Mouse (Mus musculus): ENCODE results near the gene B3gnt3.
"Not testable (repeated sequence)": the region's sequence is repeated elsewhere in the genome, so short reads cannot be mapped to it uniquely, and the experiment has no call there.

The B3gnt3 gene

GRCm38 (mm10) chr8:71701414-71702086 is at the start of gene B3gnt3:
Gene B3gnt3, minus strand, starts transcription at chr8:71701789.
- no peak for DNase-seq (ENCODE audit: low read depth, low spot score)

GRCm38 (mm10) chr8:71749321-71750075 is 47.9 kb upstream of the B3gnt3 start:
- DNase-seq (ENCODE audit: low read depth, low spot score) = peak; percentile 51

- not testable (repeated sequence) for DNase-seq (ENCODE audit: low read depth, low spot score)
Observed at GRCm38 (mm10) chr8:71747082-71747481, 45.5 kb upstream of the B3gnt3 start.

GRCm38 (mm10) chr8:71745322-71745721 is 43.7 kb upstream of the B3gnt3 start:
- no peak for DNase-seq (ENCODE audit: low read depth, low spot score)

GRCm38 (mm10) chr8:71742783-71743182 is 41.2 kb upstream of the B3gnt3 start:
- peak; percentile 52 for DNase-seq (ENCODE audit: low read depth, low spot score)

GRCm38 (mm10) chr8:71741687-71742114 is 40.1 kb upstream of the B3gnt3 start:
- peak; percentile 95 for DNase-seq (ENCODE audit: low read depth, low spot score)

GRCm38 (mm10) chr8:71741226-71741625 is 39.6 kb upstream of the B3gnt3 start:
- DNase-seq (ENCODE audit: low read depth, low spot score) = no peak

GRCm38 (mm10) chr8:71738316-71738715 is 36.7 kb upstream of the B3gnt3 start:
- DNase-seq (ENCODE audit: low read depth, low spot score) = not testable (repeated sequence)

- peak; percentile 63 for DNase-seq (ENCODE audit: low read depth, low spot score)
Observed at GRCm38 (mm10) chr8:71731652-71732230, 30.2 kb upstream of the B3gnt3 start.

GRCm38 (mm10) chr8:71728826-71729620 is 27.4 kb upstream of the B3gnt3 start:
- peak; percentile 75 for DNase-seq (ENCODE audit: low read depth, low spot score)

GRCm38 (mm10) chr8:71728240-71728785 is 26.7 kb upstream of the B3gnt3 start:
- DNase-seq (ENCODE audit: low read depth, low spot score) = peak; percentile 73

- DNase-seq (ENCODE audit: low read depth, low spot score) = peak; percentile 95
Observed at GRCm38 (mm10) chr8:71725122-71725924, 23.7 kb upstream of the B3gnt3 start, which contains the start of gene Fcho1. Gene Fcho1, minus strand, starts transcription at chr8:71725716.

GRCm38 (mm10) chr8:71724389-71724788 is 22.8 kb upstream of the B3gnt3 start:
- no peak for DNase-seq (ENCODE audit: low read depth, low spot score)

GRCm38 (mm10) chr8:71723047-71723551 is 21.5 kb upstream of the B3gnt3 start:
- DNase-seq (ENCODE audit: low read depth, low spot score) = no peak

- peak; percentile 77 for DNase-seq (ENCODE audit: low read depth, low spot score)
Observed at GRCm38 (mm10) chr8:71719928-71720457, 18.4 kb upstream of the B3gnt3 start.

GRCm38 (mm10) chr8:71719218-71719617 is 17.6 kb upstream of the B3gnt3 start:
- DNase-seq (ENCODE audit: low read depth, low spot score) = no peak

- no peak for DNase-seq (ENCODE audit: low read depth, low spot score)
Observed at GRCm38 (mm10) chr8:71718252-71718651, 16.7 kb upstream of the B3gnt3 start.

GRCm38 (mm10) chr8:71717096-71717495 is 15.5 kb upstream of the B3gnt3 start:
- DNase-seq (ENCODE audit: low read depth, low spot score) = no peak

GRCm38 (mm10) chr8:71716561-71717053 is 15.0 kb upstream of the B3gnt3 start:
- DNase-seq (ENCODE audit: low read depth, low spot score) = peak; percentile 74

- DNase-seq (ENCODE audit: low read depth, low spot score) = peak; percentile 49
Observed at GRCm38 (mm10) chr8:71715531-71715930, 13.9 kb upstream of the B3gnt3 start.
